Mouse (Mus musculus) hindbrain, embryonic 11.5 days (tissue): Measurements from ENCODE around the gene Rc3h1. TPM values are rescaled to one million over a fixed set of nuclear protein-coding genes. Genes with fewer than 3 reads are reported as not detected.
"Not testable (repeated sequence)": the region's sequence is repeated elsewhere in the genome, so short reads cannot be mapped to it uniquely, and the experiment has no call there.

Source experiments
- ATAC-seq: fragments of 200-750 bp; cut with Nextera tagmentation; 2 replicates; pipeline ENCODE4 v1.8.0; 2017; ENCODE audit warnings: mild to moderate bottlenecking, moderate TSS enrichment, moderate library complexity; ENCODE audit not compliant: low FRiP score
- DNase-seq: peaks from one replicate; pipeline ENCODE4 v3.0.0-alpha.2; 2015; ENCODE audit warnings: low spot score
- H3K27ac ChIP-seq: fragments of 300-500 bp; sonication (generic); 2 replicates; pipeline ENCODE4 v1.5.1; 2014; ENCODE audit warnings: mild to moderate bottlenecking, low read depth, low read length
- H3K27me3 ChIP-seq: fragments of 300-500 bp; sonication (generic); 2 replicates; pipeline ENCODE4 v1.6.1; 2014; ENCODE audit warnings: mild to moderate bottlenecking, low read length, moderate library complexity, mixed read lengths; ENCODE audit not compliant: control insufficient read depth, insufficient read depth
- H3K36me3 ChIP-seq: fragments of 300-500 bp; sonication (generic); 2 replicates; pipeline ENCODE4 v1.6.1; 2014; ENCODE audit warnings: mild to moderate bottlenecking, low read length, moderate library complexity, mixed read lengths; ENCODE audit not compliant: control insufficient read depth, insufficient read depth
- H3K4me1 ChIP-seq: fragments of 300-500 bp; sonication (generic); replicated peaks from 2 replicates; pipeline ENCODE4 v1.6.1; 2014; ENCODE audit warnings: low read length, mixed read lengths; ENCODE audit not compliant: control insufficient read depth, insufficient read depth
- H3K4me2 ChIP-seq: fragments of 300-500 bp; sonication (generic); replicated peaks from 2 replicates; pipeline ENCODE4 v1.6.1; 2014; ENCODE audit warnings: mild to moderate bottlenecking, low read depth, low read length
- H3K4me3 ChIP-seq: fragments of 300-500 bp; sonication (generic); 2 replicates; pipeline ENCODE4 v1.5.1; 2014; ENCODE audit warnings: low read depth, low read length
- H3K9ac ChIP-seq: fragments of 300-500 bp; sonication (generic); 2 replicates; pipeline ENCODE4 v1.6.1; 2014; ENCODE audit warnings: low read depth, low read length
- H3K9me3 ChIP-seq: fragments of 300-500 bp; sonication (generic); 2 replicates; pipeline ENCODE4 v1.6.1; 2016; ENCODE audit warnings: low read length; ENCODE audit not compliant: control insufficient read depth
- WGBS: fragments of 180-500 bp; shearing (Covaris S2); extraction: QIAGEN DNeasy Blood & Tissue Kit; methylation state at CpG from one replicate; pipeline ENCODE4 v1.1.7; 2014; 5-methylcytosine and 5-hydroxymethylcytosine counted together
- polyA plus RNA-seq: library from polyadenylated mRNA; unstranded; fragments of >200 nt; fragmentation: Nextera tagmentation; extraction: Ambion mirVana; gene quantifications from 2 replicates; pipeline ENCODE4 v1.2.1, GENCODE M21; 2014

Rc3h1 gene
- polyA plus RNA-seq = 9.1 and 15.4 TPM in 2 replicates

DNA sequence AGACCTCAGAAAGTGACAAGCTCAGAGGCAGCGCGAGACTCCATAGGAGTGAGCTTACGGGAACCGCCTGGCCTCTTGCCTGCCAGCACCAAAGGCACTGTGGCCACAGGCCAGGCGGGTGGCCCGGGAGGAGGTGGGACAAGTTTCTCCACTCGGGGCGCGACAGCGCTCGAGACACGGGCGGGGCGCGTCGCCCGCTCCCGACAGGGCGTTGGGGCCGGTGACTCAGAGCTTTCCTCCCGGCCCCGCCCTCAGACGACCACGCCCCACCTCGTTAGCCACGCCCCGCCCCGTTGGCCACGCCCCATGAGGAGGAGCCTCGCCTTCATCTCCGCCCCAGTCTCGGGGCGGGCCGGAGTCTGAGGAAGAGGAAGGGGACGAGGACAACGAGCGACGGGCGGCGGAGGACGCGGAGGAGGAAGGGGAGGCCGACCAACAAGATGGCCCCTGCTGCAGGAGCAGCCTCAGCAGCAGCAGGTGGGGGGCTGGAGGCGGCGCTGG is at the start of gene Rc3h1:
Gene Rc3h1 (plus strand): TSS at position 362 of the 501 bp plus-strand sequence.
- DNase-seq = peak; percentile 96
- H3K4me1 ChIP-seq = no peaks in the 10 kb centered on the region
- H3K27me3 ChIP-seq = no peaks in the 10 kb centered on the region
- H3K9me3 ChIP-seq = no peaks in the 10 kb centered on the region
- peak within 1 kb of the TSS; percentile 94 for H3K4me3 ChIP-seq
- H3K27ac ChIP-seq = peak within 1 kb of the TSS; percentile 88
- H3K4me2 ChIP-seq = peak within 1 kb of the TSS; percentile 49
- H3K9ac ChIP-seq = peak within 1 kb of the TSS; percentile 96
- no peaks in the 10 kb centered on the region for H3K36me3 ChIP-seq
- 2% methylated on average over 20 of the region's 45 CpGs for WGBS
- peak; percentile 96 for ATAC-seq

DNA sequence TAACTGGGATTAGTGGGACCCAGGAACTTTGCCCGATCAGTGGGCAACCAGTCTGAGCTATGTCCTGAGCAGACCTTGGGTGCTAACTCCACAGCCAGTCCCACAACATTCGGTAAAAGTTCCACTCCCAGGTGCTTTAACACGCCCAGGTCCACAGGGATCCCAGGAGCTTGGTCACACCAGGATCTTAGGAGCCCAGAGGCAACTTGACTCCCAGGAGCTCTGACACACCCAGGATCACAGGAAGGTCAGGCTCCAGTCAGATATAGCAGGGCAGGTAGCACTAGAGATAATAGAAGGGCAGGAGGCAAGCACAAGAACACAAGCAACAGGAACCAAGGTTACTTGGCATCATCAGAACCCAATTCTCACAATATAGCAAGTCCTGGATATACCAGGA is 48.1 kb upstream of the Rc3h1 start:
- Histone ChIP-seq H3K9ac (no peak overlapping the region), H3K4me3 (no peak overlapping the region), H3K36me3 (no peaks in the 10 kb centered on the region), H3K27ac (no peak overlapping the region), H3K4me2 (no peak overlapping the region), H3K9me3 (no peaks in the 10 kb centered on the region), H3K27me3 (no peaks in the 10 kb centered on the region), H3K4me1 (no peaks in the 10 kb centered on the region)
- DNase-seq (no peak), ATAC-seq (no peak)
- 90% methylated on average over 3 of the region's 3 CpGs for WGBS

DNA sequence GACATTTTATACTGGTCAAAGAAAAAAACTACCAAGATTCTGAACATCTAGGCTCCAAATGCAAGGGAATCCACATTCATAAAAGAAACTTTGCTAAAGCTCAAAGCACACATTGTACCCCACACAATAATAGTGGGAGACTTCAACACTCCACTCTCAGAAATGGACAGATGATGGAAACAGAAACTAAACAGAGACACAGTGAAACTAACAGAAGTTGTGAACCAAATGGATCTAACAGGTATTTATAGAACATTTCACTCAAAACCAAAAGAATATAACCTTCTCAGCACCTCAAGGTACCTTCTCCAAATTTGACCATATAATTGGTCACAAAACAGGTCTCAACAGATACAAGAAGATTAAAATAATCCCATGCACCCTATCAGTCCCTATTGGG is 46.3 kb upstream of the Rc3h1 start:
- H3K9ac ChIP-seq, H3K27ac ChIP-seq, ATAC-seq, H3K9me3 ChIP-seq, H3K4me2 ChIP-seq, H3K27me3 ChIP-seq, H3K4me3 ChIP-seq, H3K36me3 ChIP-seq, H3K4me1 ChIP-seq, DNase-seq: not testable (repeated sequence)

DNA sequence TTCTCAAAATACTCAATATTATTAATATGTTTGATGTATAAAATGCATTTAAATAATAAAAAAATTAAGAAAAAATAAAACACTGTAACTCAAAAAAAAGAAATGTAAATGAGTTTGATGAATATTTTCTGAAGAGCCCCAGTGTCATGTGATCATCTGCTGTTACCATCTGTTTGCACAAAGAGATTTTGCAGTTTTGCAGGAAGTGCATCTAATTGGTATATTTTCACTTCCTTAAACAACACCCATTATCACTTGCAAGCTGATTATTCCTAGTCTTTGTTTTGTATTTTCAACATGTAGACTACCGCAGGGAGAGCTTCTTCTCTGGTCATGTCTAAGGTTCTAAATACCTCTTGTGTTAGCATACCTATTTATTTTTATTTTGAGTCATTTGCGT is 45.1 kb upstream of the Rc3h1 start:
- Histone ChIP-seq H3K9me3 (no peaks in the 10 kb centered on the region), H3K4me2 (no peak overlapping the region), H3K9ac (no peak overlapping the region), H3K27me3 (no peaks in the 10 kb centered on the region), H3K4me1 (no peaks in the 10 kb centered on the region), H3K27ac (no peak overlapping the region), H3K4me3 (no peak overlapping the region), H3K36me3 (no peaks in the 10 kb centered on the region)
- DNase-seq = no peak
- WGBS = 93% methylated on average over 2 of the region's 2 CpGs
- no peak for ATAC-seq

DNA sequence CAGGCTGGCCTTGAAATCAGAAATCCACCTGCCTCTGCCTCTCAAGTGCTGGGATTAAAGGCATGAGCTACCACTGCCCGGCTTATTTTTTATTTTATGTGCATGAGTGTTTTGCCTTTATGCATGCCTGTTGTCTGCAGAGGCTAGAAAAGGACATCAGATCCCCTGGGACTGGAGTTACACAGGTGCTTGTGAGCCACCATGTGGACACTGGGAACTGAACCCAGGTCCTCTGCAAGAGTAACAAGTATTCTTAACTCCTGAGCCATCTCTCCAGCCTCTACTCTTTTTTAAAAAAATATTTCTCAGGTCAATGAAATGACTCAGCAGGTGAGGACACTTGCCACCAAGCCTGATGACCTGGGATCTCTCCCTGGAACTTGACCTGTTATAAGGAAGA is 44.6 kb upstream of the Rc3h1 start:
- Histone ChIP-seq H3K9ac (no peak overlapping the region), H3K27me3 (no peaks in the 10 kb centered on the region), H3K9me3 (no peaks in the 10 kb centered on the region), H3K36me3 (no peaks in the 10 kb centered on the region), H3K27ac (no peak overlapping the region), H3K4me1 (no peaks in the 10 kb centered on the region), H3K4me2 (no peak overlapping the region), H3K4me3 (no peak overlapping the region)
- ATAC-seq = no peak
- 97% methylated on average over 1 of the region's 1 CpGs for WGBS
- DNase-seq = no peak

DNA sequence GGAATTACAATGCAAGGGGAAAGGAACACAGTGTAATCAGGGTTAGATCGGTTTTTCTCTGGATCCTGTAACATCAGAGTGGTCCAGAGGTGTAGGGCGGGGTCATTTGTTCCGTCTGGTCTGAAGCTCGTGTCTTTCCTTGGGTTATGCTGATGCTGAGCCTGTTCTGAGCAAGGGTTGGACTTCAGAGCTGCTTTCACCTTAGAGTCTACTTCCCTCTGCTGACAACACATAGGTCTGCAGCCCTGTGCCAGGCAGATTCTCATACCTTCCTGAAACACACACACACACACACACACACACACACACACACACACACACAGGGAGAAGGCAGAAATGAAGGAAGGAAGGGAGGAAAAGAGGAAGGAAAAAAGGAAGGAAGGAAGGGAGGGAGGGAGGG is 43.2 kb upstream of the Rc3h1 start:
- Histone ChIP-seq H3K27me3 (no peaks in the 10 kb centered on the region), H3K4me2 (no peak overlapping the region), H3K4me3 (no peak overlapping the region), H3K27ac (no peak overlapping the region), H3K4me1 (no peaks in the 10 kb centered on the region), H3K9ac (no peak overlapping the region), H3K9me3 (no peaks in the 10 kb centered on the region), H3K36me3 (no peaks in the 10 kb centered on the region)
- 70% methylated on average over 4 of the region's 4 CpGs for WGBS
- ATAC-seq (no peak), DNase-seq (no peak)

DNA sequence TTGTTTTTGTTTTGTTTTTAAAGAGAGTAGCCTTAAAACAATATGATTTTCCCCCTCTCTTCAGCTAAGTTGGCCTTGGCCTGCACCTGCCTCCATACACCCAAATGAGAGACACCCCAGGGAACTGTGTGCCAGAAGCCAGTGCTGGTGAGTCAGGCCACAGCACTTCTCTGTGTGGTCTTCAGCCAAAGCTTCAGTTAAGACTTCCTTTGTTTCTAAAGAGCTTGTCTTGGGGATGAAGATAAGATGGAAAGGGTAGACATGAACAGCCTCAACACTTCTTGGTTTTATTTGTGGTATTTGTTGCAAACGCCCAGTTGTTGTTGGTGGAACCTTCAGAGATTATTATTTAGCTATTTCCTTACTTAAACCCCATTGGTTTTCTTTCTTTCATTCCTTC is 31.5 kb upstream of the Rc3h1 start:
- DNase-seq (no peak), ATAC-seq (no peak)
- Histone ChIP-seq H3K4me1 (no peaks in the 10 kb centered on the region), H3K27me3 (no peaks in the 10 kb centered on the region), H3K9me3 (no peaks in the 10 kb centered on the region), H3K9ac (no peak overlapping the region), H3K4me2 (no peak overlapping the region), H3K36me3 (no peaks in the 10 kb centered on the region), H3K27ac (no peak overlapping the region), H3K4me3 (no peak overlapping the region)
- WGBS = 82% methylated on average over 1 of the region's 1 CpGs

DNA sequence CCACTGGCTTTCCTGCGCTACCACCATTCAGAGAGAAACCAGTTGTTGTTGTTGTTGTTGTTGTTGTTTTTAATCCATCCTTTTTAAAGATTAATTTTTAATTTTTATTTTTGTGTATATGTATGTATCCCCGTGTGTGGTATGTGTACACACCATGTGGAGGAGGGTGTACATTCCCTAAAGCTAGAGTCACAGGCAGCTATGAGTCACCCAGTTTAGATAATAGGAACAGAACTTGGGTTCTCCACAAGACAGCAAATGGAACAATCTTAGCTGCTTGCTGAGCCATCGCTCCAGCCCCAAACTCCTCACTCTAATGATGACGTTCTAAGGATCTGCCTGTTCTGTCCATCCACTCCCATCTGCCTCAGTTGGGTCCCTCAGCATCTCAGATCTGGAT is 29.2 kb upstream of the Rc3h1 start:
- Histone ChIP-seq H3K9ac (no peak overlapping the region), H3K9me3 (no peaks in the 10 kb centered on the region), H3K4me1 (no peaks in the 10 kb centered on the region), H3K4me2 (no peak overlapping the region), H3K27me3 (no peaks in the 10 kb centered on the region), H3K27ac (no peak overlapping the region), H3K36me3 (no peaks in the 10 kb centered on the region), H3K4me3 (no peak overlapping the region)
- 90% methylated on average over 4 of the region's 4 CpGs for WGBS
- no peak for ATAC-seq
- DNase-seq = no peak

DNA sequence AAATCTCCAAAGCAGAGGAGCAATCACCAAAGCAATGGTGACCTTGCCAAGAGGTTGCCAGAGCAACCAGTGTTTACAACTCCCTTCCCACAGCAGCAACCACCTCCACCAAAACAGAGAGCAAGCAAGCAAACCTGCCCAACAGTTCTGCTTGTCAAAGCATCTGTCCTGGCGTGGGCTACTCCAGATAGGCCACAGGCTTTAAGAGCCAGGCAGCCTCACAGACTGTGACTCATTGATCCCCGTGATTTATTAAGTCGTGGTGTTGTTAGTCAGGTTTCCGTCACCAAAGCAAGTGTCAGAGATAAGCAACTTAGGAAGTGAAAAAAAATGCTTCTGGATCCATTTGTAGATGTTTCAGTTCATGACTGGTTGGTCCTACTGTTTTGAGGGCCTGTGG is 27.7 kb upstream of the Rc3h1 start:
- no peaks in the 10 kb centered on the region for H3K4me1 ChIP-seq
- no peaks in the 10 kb centered on the region for H3K36me3 ChIP-seq
- no peak overlapping the region for H3K27ac ChIP-seq
- WGBS = 83% methylated on average over 4 of the region's 4 CpGs
- no peak overlapping the region for H3K4me3 ChIP-seq
- no peak overlapping the region for H3K4me2 ChIP-seq
- ATAC-seq (no peak), DNase-seq (no peak)
- H3K9me3 ChIP-seq = no peaks in the 10 kb centered on the region
- H3K27me3 ChIP-seq = no peaks in the 10 kb centered on the region
- H3K9ac ChIP-seq = no peak overlapping the region
